Mouse (Mus musculus) heart, embryonic 14.5 days (tissue): ENCODE data around the gene Vwa5b2. TPM values are rescaled to one million over a fixed set of nuclear protein-coding genes. Genes with fewer than 3 reads are reported as not detected.

Experiments
- ATAC-seq: fragments of 200-750 bp; cut with Nextera tagmentation; 2 replicates; pipeline ENCODE4 v1.8.0; 2017; ENCODE audit warnings: low read depth, moderate TSS enrichment; ENCODE audit not compliant: insufficient number of reproducible peaks, insufficient read depth, low FRiP score
- H3K27ac ChIP-seq, 2 experiments: fragments of 200-500 bp in 1 of 2; fragments of 300-500 bp in 1 of 2; sonication (generic) in 1 of 2; replicated peaks in 1 of 2; 2 replicates each; pipeline ENCODE4 v1.5.1; 2012 to 2014; ENCODE audit warnings: low read depth in 2 of 2, low read length in 2 of 2, control low read depth in 1 of 2, mild to moderate bottlenecking in 1 of 2, mixed read lengths in 1 of 2; ENCODE audit not compliant: control insufficient read depth in 1 of 2, insufficient read depth in 1 of 2
- H3K27me3 ChIP-seq: fragments of 300-500 bp; sonication (generic); 2 replicates; pipeline ENCODE4 v1.6.1; 2014; ENCODE audit warnings: mild to moderate bottlenecking, low read length, control low read depth; ENCODE audit not compliant: control insufficient read depth, insufficient read depth
- H3K36me3 ChIP-seq: fragments of 300-500 bp; sonication (generic); 2 replicates; pipeline ENCODE4 v1.6.1; 2014; ENCODE audit warnings: mild to moderate bottlenecking, control low read depth, low read length, mixed read lengths; ENCODE audit not compliant: control insufficient read depth, insufficient read depth
- H3K4me1 ChIP-seq, 2 experiments: fragments of 200-500 bp in 1 of 2; fragments of 300-500 bp in 1 of 2; sonication (generic) in 1 of 2; 2 replicates each; pipeline ENCODE4 v1.6.1; 2012 to 2014; ENCODE audit warnings: low read length in 2 of 2, control low read depth in 1 of 2, mixed read lengths in 1 of 2; ENCODE audit not compliant: control insufficient read depth in 2 of 2, insufficient read depth in 2 of 2
- H3K4me2 ChIP-seq: fragments of 300-500 bp; sonication (generic); 2 replicates; pipeline ENCODE4 v1.6.1; 2014; ENCODE audit warnings: mild to moderate bottlenecking, low read length
- H3K4me3 ChIP-seq, 2 experiments: fragments of 200-500 bp in 1 of 2; fragments of 300-500 bp in 1 of 2; sonication (generic) in 1 of 2; 2 replicates each; pipeline ENCODE4 v1.5.1; 2012 to 2014; ENCODE audit warnings: low read length in 2 of 2, mild to moderate bottlenecking in 2 of 2, control low read depth in 1 of 2, low read depth in 1 of 2, moderate library complexity in 1 of 2; ENCODE audit not compliant: control insufficient read depth in 1 of 2, insufficient read depth in 1 of 2
- H3K9ac ChIP-seq: fragments of 300-500 bp; sonication (generic); 2 replicates; pipeline ENCODE4 v1.6.1; 2014; ENCODE audit warnings: mild to moderate bottlenecking, low read length
- H3K9me3 ChIP-seq: fragments of 300-500 bp; sonication (generic); 2 replicates; pipeline ENCODE4 v1.6.1; 2016; ENCODE audit warnings: low read length, control low read depth; ENCODE audit not compliant: control insufficient read depth
- WGBS: fragments of 180-500 bp; shearing (Covaris S2); extraction: QIAGEN DNeasy Blood & Tissue Kit; methylation state at CpG from one replicate; pipeline ENCODE4 v1.1.7; 2014; 5-methylcytosine and 5-hydroxymethylcytosine counted together
- polyA plus RNA-seq: library from polyadenylated mRNA; unstranded; fragments of >200 nt; fragmentation: Nextera tagmentation; extraction: Ambion mirVana; gene quantifications from 2 replicates; pipeline ENCODE4 v1.2.1, GENCODE M21; 2014

Gene Vwa5b2
- polyA plus RNA-seq, 1 experiment from 2014 or later: 0.54 TPM

DNA sequence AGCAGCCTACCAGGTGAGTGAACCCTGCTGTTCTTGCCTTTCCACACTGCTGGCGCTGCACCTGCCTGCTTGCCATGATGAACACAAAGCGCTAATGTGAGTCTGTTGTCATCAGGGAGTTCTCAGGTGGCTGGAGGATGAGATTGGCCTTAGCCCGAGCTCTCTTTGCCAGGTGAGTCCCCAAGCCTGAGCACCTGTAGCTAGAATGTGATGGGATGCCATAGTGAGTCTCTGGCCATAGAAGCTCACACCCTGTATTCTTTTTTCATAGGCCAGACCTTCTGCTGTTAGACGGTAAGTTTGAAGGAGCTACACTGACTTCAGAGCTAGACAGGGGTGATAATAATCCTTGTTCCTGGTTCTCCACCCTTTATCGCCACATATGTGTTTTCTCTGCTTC lies 37.6 kb upstream of the Vwa5b2 start:
- Histone ChIP-seq H3K4me2 (no peak overlapping the region), H3K27me3 (no peaks in the 10 kb centered on the region), H3K4me1 (peaks cover 2 to 14% of the 10 kb centered on the region in 2 experiments; a peak in 3 of 4 replicates), H3K36me3 (peaks cover 66% of the 10 kb centered on the region), H3K9me3 (no peaks in the 10 kb centered on the region), H3K27ac (no peak overlapping the region), H3K9ac (no peak overlapping the region), H3K4me3 (no peak overlapping the region)
- 93% methylated on average over 5 of the region's 5 CpGs for WGBS
- ATAC-seq: no peak

DNA sequence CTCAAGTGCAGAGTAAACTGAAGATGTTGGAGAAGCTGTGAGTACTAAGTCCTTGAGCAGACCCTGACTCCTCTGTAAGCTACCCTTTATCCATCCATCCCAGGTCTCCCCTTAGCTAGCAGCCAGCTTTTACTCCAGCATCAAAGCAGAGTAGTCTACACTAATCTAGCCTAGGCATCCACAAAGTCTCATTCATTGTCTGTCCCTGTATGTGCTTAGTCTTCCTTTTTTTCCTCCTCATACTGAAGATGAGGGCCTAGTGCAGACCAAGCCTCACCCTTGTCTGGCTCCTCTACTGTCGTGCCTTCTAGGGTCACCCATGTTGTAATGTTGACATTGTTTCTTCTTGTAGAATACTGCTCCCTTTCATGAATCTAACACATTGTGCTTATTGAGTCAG lies 36.7 kb upstream of the Vwa5b2 start:
- Histone ChIP-seq H3K4me1 (peaks cover 2 to 11% of the 10 kb centered on the region in 2 experiments; a peak in 3 of 4 replicates), H3K9me3 (no peaks in the 10 kb centered on the region), H3K4me2 (no peak overlapping the region), H3K27me3 (no peaks in the 10 kb centered on the region), H3K36me3 (peaks cover 75% of the 10 kb centered on the region), H3K27ac (no peak overlapping the region), H3K9ac (no peak overlapping the region), H3K4me3 (no peak overlapping the region)
- ATAC-seq: no peak
- WGBS: 88% methylated on average over 1 of the region's 1 CpGs

DNA sequence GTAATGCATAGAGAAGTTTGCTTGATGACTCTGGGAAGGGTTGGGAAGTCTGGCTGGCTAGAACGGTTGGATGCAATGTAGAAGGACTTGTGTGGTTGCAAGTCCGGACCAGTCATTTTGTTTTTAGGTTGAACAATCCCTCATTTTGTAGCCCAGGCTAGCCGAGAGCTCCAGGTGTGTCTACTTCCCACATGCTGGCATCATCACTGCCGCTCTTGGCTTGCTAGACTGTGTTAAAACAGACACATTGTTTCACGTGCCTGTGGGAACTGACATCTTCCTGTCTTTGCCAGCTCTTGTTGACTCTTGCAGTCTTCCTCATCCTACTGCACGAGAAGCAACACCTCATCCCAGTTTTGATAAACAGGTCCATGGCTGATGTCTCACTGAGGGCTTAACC lies 34.3 kb upstream of the Vwa5b2 start:
- Histone ChIP-seq H3K27ac (no peak overlapping the region), H3K27me3 (no peaks in the 10 kb centered on the region), H3K9me3 (no peaks in the 10 kb centered on the region), H3K9ac (no peak overlapping the region), H3K4me1 (no peaks in the 10 kb centered on the region), H3K4me2 (no peak overlapping the region), H3K4me3 (no peak overlapping the region), H3K36me3 (peaks cover 97% of the 10 kb centered on the region)
- 85% methylated on average over 6 of the region's 6 CpGs for WGBS
- ATAC-seq: no peak

DNA sequence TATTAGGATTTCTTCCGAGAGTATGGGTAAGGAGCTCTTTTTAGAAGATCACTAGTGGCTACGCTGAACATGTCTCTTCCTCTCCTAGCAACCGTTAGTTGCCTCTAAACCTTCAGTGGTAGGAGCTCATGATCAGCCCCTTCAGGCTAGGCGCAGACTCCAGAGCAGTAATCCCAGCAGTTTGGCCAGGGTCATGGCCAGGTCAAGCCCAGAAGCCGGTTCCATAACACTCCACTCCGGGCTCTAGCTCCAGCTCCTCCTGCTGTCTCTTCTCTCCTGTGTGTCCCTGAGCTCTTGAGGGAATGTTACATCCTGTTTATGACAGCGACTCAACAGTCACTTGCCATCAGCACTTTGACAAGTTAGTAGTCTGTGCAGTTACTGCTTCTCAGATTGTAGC lies 31.9 kb upstream of the Vwa5b2 start:
- Histone ChIP-seq H3K27me3 (no peaks in the 10 kb centered on the region), H3K4me1 (no peaks in the 10 kb centered on the region), H3K27ac (no peak overlapping the region), H3K4me2 (no peak overlapping the region), H3K9me3 (no peaks in the 10 kb centered on the region), H3K9ac (no peak overlapping the region), H3K36me3 (peaks cover 97% of the 10 kb centered on the region), H3K4me3 (no peak overlapping the region)
- 58% methylated on average over 7 of the region's 7 CpGs for WGBS
- no peak for ATAC-seq

DNA sequence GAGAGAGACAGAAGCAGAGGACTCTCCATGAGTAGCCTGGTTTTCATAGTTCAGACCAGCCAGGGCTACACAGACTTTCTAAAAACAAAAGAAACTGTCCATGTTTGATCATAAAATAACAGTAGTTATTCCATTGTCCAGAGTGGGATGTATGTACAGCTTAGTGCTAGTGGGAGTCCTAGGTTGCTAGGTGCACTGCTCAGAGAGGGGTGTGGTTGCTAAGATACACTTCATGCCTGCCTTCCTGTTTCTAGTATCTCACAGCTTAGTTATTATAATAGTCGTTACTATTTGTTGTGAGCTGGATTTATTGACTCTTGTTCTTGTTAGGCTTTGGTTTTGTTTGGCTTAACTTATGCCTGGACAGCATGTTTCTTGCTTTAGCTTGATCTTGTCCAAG lies 24.2 kb upstream of the Vwa5b2 start:
- Histone ChIP-seq H3K9me3 (no peaks in the 10 kb centered on the region), H3K4me1 (no peaks in the 10 kb centered on the region), H3K4me2 (no peak overlapping the region), H3K27me3 (no peaks in the 10 kb centered on the region), H3K9ac (no peak overlapping the region), H3K4me3 (no peak overlapping the region), H3K36me3 (peaks cover 29% of the 10 kb centered on the region), H3K27ac (no peak overlapping the region)
- WGBS: 69% methylated on average over 1 of the region's 1 CpGs
- ATAC-seq: no peak

DNA sequence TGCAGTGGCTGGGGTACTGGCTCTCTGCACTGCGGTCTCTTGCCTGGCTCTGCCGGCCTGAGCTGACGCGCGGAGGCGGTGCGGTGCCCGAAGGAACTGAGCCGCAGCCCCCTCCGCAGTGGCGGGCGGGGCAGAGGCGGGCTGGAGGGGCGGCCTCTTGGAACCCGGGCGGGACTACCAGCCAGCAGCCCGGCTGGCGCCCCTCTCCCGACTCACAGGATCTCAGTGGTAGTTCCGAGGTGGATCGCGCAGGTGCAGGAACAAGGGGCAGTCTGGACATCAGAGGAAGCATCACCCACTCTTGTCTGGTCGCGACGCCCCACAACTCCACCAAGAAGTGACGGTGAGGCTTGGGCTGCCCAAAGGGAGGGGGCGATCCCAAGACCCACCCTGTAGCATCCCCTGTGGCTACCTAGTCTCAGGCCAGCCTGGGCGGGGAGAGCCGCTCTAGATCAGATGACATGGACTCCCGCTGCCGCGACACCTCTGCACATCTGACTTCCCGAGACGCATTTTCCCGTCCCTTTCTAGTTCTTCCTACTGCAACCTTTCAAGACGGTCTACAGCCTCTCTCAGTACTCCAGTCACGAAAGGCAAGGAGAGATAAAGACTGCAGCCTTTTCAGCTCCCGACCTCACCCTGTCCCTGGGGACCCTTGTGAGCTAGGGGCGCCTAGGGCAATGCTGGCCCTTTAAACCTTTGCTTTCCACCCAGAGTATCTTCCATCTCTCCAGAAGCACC lies 838 bp downstream of the Vwa5b2 start:
- Histone ChIP-seq H3K36me3 (no peaks in the 10 kb centered on the region), H3K4me2 (peak overlapping the region; percentile 88), H3K27me3 (peaks cover 63% of the 10 kb centered on the region), H3K4me3 (peak overlapping the region; percentile 51 to 52), H3K27ac (no peak overlapping the region), H3K4me1 (peaks cover 5 to 21% of the 10 kb centered on the region in 2 experiments; a peak in 2 of 4 replicates), H3K9ac (peak overlapping the region; percentile 48), H3K9me3 (no peaks in the 10 kb centered on the region)
- under 1% methylated on average over 36 of the region's 39 CpGs for WGBS
- ATAC-seq: peak; percentile 48; the same call in 1 of the 2 replicates

DNA sequence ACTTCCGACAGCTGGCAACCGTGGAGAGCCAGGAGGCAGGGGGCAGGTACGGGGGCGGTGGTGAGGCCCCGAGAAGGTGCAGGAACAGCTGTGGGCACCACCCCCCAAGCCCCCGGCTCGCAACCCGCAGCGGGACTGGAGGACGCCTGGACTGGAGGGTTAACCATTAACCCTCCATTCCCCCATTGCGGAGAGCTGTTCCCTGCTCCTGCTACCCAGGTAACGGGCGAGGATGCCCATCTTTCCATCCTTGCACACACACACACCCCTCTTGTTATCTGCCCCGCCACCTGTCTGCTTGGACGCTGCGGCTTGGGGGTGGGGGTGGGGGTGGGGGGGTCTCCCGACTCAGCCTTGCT lies 1.4 kb downstream of the Vwa5b2 start:
- no peak for ATAC-seq

More for the DNA sequence above, 1.4 kb downstream of the Vwa5b2 start:
- Histone ChIP-seq H3K27ac (no peak overlapping the region), H3K4me2 (peak overlapping the region; percentile 88), H3K27me3 (peaks cover 63% of the 10 kb centered on the region), H3K4me1 (peaks cover 5 to 21% of the 10 kb centered on the region in 2 experiments; a peak in 2 of 4 replicates), H3K36me3 (no peaks in the 10 kb centered on the region), H3K9me3 (no peaks in the 10 kb centered on the region), H3K4me3 (peak overlapping the region in 1 of 2 experiments; percentile 52; a peak in 3 of 4 replicates), H3K9ac (no peak overlapping the region)
- 6% methylated on average over 17 of the region's 17 CpGs for WGBS
